Mouse (Mus musculus): ENCODE measurements around the gene Mapre3.

GRCm38 (mm10) chr5:30914101-30914635, 99.7 kb downstream of the Mapre3 start:
- TF ChIP-seq CHD2 (IDR thresholded peaks at IDR 0.05; ENCODE audit: low read depth, low read length) (no peak), HCFC1 (IDR thresholded peaks at IDR 0.05; ENCODE audit: borderline replicate concordance, insufficient read depth, low read length) (no peak), ZNF384 (IDR thresholded peaks at IDR 0.05; ENCODE audit: low read depth, low read length) (no peak), ZC3H11A (IDR thresholded peaks at IDR 0.05; ENCODE audit: borderline replicate concordance, low read depth, low read length) (no peak), MAFK (IDR thresholded peaks at IDR 0.05; ENCODE audit: insufficient read depth, low read depth, low read length) (no peak)

Measured in ES-E14 (cell line).